Comparison of ENCODE assay signal across 19 mouse cellular contexts in genomic region chr5:64963271-64963670, GRCm38 (mm10).
"Had no signal": no experiment of that assay in that cellular context is flagged by ENCODE, and none has a peak within 500 bp of the region (broad histone marks: within the 10 kb centered on the region; RNA-seq: fewer than 3 reads in every experiment).

No protein-coding gene starts in this region.

- H3K27ac ChIP-seq: midbrain, embryonic 10.5 days; midbrain, embryonic 12.5 days; neural tube, embryonic 13.5 days; neural tube, embryonic 15.5 days had no signal

- H3K9ac ChIP-seq: lung, embryonic 14.5 days; midbrain, embryonic 12.5 days; neural tube, embryonic 13.5 days; neural tube, embryonic 15.5 days had no signal

- DNase-seq: lung, adult 18-20 months; lung, embryonic 14.5 days; lung, postnatal 10 days; lung, postnatal 4 days; midbrain, embryonic 14.5 days; retina, postnatal 1 day; right cerebral cortex, adult 18-20 months; right cerebral cortex, postnatal 25 days; right cerebral cortex, postnatal 4 days; spleen, adult 18-20 months; thymus, adult 2 months; thymus, postnatal 25 days; thymus, postnatal 4 days had no signal

- H3K4me3 ChIP-seq: midbrain, embryonic 10.5 days; midbrain, embryonic 12.5 days; myocyte; neural tube, embryonic 13.5 days; neural tube, embryonic 15.5 days had no signal

- H3K36me3 ChIP-seq: midbrain, embryonic 10.5 days; midbrain, embryonic 12.5 days; neural tube, embryonic 13.5 days; neural tube, embryonic 15.5 days had no signal

- H3K4me2 ChIP-seq: lung, embryonic 14.5 days; midbrain, embryonic 12.5 days; neural tube, embryonic 13.5 days; neural tube, embryonic 15.5 days had no signal

- H3K27me3 ChIP-seq: midbrain, embryonic 12.5 days; neural tube, embryonic 13.5 days; neural tube, embryonic 15.5 days had no signal

- ATAC-seq: midbrain, embryonic 16.5 days had no signal

- H3K9me3 ChIP-seq: midbrain, embryonic 10.5 days; midbrain, embryonic 12.5 days; neural tube, embryonic 13.5 days; neural tube, embryonic 15.5 days had no signal

- H3K4me1 ChIP-seq: midbrain, embryonic 12.5 days; neural tube, embryonic 13.5 days; neural tube, embryonic 15.5 days had no signal
